Mouse (Mus musculus) heart, adult 8-10 months (tissue): ENCODE data around the gene Krt12. TPM values are rescaled to one million over a fixed set of nuclear protein-coding genes. Genes with fewer than 3 reads are reported as not detected.

Experiments used
- DNase-seq: peaks from one replicate; pipeline ENCODE4 v3.0.0; 2022; ENCODE audit warnings: low spot score
- total RNA-seq, 4 experiments: library from RNA; stranded (reverse); gene quantifications; 2 replicates each; pipeline ENCODE4 v1.2.4; 2022

Krt12 gene
- total RNA-seq, 4 experiments from 2014 or later = not detected

DNA sequence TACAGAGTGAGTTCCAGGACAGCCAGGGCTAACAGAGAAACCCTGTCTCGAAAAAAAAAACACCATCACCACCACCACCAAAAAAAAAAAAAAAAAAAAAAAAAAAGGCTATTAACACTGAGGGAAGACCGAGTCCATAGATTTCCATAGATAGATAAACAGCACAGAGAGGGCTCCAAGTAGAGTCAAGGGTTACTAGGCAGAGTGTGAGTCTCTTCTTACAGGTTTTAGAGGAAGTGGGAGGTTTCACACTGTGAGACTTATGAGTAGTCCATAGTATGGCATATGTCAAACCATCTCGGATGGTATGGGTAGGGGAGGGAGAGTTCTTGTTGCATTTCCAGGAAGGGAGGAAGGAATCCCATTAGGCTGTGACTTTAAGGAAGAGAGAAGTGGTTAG is 24.0 kb downstream of the Krt12 start:
- DNase-seq = no peak

DNA sequence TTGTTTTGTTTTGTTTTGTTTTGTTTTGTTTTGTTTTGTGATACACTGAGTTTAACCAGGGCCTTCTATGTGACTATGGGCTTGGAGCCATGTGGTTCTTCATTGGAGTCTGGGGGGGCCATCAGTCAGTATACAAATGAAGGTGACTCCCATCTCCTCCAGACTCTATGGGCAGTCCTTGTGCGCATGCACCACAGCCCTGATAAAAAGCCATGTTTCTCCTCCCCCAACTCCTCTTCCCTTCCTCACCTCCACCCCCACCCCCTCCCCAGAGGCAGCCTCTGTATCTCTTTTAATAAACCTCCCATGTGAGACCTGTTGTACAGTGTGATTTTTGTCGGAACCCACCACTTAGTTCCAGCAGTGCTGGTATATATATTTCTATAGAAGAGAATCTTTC is 25.4 kb downstream of the Krt12 start:
- DNase-seq = no peak

DNA sequence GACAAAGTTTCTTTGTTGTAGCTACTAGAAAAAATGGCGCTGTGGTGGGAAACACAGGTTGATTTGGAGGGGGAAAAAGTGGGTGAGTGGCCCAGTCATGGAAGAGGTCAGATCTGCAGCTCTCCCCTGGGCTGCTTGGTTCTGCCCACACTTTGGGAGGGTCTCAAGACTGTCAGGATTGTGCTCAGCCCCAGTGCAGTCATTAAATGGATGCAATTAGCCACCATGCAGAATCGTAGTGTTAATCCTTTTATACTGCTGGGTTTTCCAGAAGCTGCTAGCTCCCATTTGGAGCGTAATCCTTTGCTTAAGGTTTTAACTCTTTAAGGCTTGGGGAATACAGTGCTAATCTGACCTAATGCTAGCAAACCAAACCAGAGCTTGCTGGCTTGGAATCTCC is 26.0 kb downstream of the Krt12 start:
- no peak for DNase-seq

DNA sequence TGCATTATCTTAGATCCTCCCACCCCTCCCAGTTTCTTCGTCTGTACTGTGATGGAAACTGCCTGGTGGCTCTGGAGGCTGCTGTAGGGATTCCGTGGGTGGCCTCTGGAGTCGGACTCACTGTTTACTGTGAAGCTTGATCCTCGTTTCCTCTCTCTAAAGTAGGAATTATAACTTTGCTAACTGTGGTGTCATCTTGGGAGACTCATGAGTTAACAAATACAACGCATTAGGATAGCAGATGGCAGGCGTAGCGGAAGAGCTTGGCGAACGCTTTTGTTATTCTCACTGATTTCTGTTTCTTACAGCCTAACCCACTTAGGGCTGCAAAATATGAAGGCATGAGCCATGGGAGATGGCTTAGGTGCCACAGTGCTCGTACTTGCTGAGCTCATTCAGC is 29.6 kb downstream of the Krt12 start:
- no peak for DNase-seq

DNA sequence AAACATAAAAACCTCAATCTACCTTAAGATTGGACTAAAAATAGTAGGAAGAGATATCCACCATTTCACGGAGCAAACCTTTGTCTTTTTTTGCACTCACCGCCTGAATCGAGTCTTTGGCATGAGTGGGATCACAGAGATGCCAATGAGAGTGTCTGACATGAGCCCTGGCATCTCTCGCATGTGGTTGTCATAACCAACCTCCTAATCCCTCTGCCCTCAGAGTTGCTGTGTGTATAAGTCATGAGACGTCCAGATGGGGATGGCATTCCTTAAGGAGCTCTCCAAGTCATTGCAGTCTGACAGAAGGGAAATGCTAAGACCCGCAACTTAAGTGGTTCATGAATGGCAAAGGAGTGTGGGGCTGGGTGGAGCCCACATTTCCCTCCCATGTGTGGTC is 30.7 kb downstream of the Krt12 start:
- no peak for DNase-seq

DNA sequence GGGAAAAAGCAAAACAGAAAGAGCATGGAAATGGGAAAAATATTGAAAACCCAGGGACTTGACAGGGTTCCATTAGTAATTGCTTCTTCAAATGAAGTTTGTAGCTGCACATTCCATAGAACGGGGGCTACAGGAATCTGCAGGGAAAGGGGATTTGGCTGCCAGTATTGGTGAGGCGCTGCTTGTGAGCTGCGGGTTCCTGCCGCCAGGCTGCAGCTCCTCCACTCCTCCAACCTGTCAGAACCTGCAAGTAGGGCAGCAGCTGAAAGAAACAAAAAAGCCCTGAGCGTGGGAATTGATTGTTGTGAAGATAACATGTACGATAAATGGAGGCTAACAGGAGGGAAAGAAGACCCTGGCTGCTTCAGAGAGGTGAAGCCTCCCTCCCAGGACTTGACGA is 31.2 kb downstream of the Krt12 start:
- no peak for DNase-seq

DNA sequence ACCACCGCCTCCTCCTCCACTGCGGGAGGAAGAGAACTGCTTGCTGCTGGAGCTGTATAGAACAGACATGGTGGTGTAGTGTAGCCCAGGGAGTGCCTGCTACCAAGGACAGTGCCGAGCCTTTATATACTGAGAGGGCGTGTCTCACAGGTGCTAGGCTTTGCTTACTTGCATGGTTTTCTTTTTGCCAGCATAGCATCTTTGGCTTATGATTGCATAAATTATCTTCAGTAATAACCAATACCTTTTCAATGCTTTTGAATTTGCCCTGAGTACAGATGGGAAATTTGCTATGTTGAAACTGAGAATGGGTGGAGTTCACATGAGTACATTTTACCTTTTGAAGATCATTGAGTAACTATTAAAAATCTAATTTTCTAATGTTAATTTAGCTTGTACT is 32.8 kb downstream of the Krt12 start, which contains the start of gene Krt10:
Gene Krt10, minus strand, starts transcription at position 101 of the 400 bp plus-strand sequence.
- DNase-seq = no peak

DNA sequence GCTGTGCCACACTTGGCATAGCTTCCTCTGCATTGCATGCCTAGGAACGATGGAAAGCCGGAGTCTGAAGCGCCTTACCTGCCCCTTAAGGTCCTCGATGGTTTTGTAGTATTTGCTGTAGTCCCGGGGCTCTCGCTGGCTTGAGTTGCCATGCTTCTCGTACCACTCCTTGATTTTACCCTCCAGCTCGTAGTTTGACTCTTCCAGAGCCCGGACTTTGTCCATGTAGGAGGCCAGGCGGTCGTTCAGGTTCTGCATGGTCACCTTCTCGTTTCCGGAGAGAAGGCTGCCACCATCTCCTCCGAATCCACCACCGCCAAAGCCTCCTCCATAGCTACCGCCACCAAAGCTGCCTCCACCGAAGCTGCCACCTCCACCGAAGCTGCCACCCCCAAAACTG is 33.4 kb downstream of the Krt12 start:
- no peak for DNase-seq

DNA sequence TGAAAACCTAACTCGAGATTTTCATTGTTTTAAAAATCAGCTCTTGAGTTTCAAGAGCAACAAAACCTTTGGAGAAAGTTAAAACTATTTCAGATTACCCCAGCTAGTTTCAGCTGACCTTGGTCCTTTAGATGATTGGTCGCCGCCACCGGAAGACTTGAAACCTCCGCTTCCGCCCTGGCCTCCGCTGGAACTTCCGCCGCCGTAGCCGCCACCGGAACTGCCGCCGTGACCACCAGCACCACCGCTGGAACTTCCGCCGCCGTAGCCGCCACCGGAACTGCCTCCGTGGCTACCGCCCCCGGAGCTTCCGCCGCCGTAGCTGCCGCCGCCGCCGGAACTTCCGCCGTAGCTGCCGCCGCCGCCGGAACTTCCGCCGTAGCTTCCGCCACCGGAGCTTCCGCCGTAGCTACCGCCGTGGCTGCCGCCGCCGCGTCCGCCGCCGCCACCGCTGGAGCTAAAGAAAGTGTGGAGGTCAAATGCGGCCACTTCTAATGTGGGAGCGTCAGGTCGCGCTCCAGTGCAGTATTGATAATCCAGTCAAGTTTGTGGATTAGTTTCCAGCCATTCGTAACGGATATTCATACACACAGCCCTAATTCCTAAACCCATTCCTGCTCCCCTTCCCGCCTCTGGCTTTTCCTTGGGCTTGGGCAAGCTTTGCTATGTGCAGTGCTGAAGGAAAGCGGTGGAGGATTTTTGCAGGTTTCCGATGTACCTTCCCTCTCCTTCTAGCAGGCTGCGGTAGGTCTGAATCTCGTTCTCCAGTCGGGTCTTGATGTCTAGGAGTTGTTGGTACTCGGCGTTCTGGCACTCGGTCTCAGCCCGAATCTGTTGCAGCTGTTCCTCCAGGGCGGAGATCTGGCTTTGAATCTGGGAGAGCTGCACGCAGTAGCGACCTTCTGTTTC is 36.0 kb downstream of the Krt12 start:
- peak; percentile 91 for DNase-seq

DNA sequence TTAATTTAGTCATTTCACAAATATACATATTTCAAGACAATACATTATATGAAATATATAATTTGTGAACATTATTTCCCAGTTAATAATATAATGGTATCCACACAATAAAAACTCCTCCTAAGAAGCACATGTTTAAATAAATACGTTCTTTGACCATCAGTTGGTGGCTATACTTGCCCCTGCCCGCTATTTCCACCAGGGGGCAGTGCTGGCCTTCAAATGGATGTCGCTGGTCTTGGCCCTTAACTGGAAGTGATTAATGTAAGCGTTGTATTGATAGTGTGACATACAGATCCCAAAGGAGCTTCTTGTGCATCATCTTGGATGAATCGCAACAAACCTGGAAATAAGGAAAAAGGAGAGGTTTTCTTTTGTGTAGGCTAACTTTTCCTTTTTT is 42.5 kb downstream of the Krt12 start:
- peak; percentile 69 for DNase-seq

DNA sequence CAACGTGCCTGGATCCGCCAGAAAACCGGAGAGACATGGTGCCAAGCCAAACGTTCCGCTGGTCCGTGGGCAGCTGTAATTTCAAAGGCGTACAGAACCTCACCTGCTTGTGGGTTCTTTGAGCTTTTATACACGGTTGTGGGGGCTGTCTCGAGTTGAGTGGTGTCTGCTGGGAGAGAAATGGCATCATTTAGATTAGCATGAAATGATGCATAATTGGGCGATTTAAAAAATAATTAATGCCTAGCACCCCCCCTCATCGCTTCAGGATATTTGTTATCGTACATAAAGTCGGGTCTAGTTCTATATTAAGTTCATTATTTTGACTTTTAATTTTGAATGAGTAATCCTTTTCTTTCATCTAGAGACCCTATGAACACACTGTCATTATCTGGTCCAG is 47.3 kb downstream of the Krt12 start, which contains the start of gene Krt28:
Gene Krt28, minus strand, starts transcription at position 101 of the 400 bp plus-strand sequence.
- no peak for DNase-seq

DNA sequence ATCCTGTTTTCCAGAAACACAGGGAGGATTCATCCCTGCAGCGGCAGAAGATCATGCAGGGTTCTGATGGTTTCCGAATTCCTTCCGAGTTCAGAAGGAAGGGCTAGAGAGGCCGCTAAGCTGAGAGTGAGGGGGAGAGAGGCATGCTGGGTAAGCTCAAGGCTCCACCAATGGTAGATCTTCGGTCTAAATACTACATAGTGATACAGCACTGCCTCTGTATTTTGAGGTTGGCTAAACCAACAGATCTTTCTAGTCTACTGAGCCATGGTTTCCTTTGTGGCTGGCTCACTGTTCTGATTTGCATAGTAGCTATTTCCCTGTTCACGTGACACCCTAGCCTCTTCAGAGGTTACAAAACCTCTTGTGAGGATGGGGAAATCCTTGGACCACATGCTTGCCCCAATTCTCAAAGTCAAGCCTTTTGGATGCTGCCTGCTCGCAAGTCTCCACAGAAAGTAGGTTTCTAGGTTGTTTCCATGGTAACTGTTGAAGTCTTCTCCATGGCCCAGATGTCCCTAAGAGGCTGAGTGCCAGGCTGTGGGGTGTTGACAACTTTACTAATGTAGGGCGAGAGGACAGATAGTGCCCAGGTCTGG is 52.1 kb downstream of the Krt12 start:
- DNase-seq = no peak

DNA sequence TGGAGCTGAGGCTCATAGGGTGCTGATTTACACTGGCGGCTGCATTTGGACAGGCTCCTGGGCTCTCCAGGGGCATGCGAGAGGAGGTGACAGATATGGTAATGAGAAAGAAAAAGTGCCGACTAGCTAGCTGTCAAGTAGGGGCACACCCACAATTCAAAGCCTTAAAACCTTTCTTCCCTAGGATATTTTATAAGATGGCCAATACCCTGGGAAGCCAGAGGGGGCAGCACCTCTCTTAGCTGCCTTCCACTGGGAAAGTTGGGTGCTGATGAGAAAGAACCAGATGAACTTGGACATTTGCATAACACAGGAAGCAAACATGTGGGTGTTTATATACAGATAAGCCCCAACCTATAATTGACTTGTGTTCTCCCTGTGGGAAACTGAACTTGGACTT is 52.8 kb downstream of the Krt12 start:
- no peak for DNase-seq

DNA sequence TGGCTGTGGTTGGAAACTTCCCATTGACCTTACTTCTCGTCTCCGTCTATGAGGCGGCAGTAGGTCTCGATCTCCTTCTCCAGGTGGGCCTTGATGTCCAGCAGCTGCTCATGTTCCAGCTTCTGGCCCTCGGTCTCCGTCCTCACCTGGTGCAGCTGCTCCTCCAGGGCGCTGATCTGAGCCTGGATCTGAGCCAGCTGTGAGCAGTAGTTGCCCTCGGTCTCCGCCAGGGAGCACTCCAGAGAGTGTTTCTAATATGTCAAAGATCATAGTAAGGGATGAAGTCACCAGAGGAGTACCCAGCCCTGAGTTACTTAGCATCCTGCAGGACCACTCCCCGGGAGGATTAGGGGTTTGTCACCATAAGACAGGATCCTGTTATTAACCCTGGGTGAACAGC is 55.3 kb downstream of the Krt12 start:
- DNase-seq = no peak

Other genes starting within 250 kb of the Krt12 start
- gene Smarce1, start 191.2 kb downstream of the Krt12 start, total RNA-seq = 10 to 100 TPM; 34.8 to 44.8 (median 41.2) TPM
- gene Krt222, start 178.2 kb downstream of the Krt12 start, total RNA-seq = 10 to 100 TPM; 26.5 to 44.5 (median 31.0) TPM
- gene Krt24, start 137.0 kb downstream of the Krt12 start, total RNA-seq = not detected
- not detected for gene Krt25, start 99.3 kb downstream of the Krt12 start, total RNA-seq
- not detected for gene Krt26, start 84.3 kb downstream of the Krt12 start, total RNA-seq
- gene Krt27, start 71.2 kb downstream of the Krt12 start, total RNA-seq = not detected
- gene Krt28, start 47.4 kb downstream of the Krt12 start, total RNA-seq = not detected
- gene Krt10, start 32.9 kb downstream of the Krt12 start, total RNA-seq = 1 to 10 TPM; 3.3 to 5.8 (median 5.0) TPM
- not detected for gene Krt20, start 15.9 kb upstream of the Krt12 start, total RNA-seq
- gene Krt23, start 70.9 kb upstream of the Krt12 start, total RNA-seq = not detected
- not detected for gene Krt39, start 99.1 kb upstream of the Krt12 start, total RNA-seq
- gene Krt40, start 120.9 kb upstream of the Krt12 start, total RNA-seq = not detected
- gene Krtap3-3, start 128.6 kb upstream of the Krt12 start, total RNA-seq = not detected
- gene Krtap3-2, start 134.6 kb upstream of the Krt12 start, total RNA-seq = not detected
- gene Gm11939, start 137.2 kb upstream of the Krt12 start, total RNA-seq = not detected
- gene Krtap3-1, start 144.4 kb upstream of the Krt12 start, total RNA-seq = not detected
- gene Krtap1-5, start 158.8 kb upstream of the Krt12 start, total RNA-seq = not detected
- gene Krtap1-4, start 161.4 kb upstream of the Krt12 start, total RNA-seq = not detected
- not detected for gene Krtap1-3, start 169.1 kb upstream of the Krt12 start, total RNA-seq
- gene Krtap9-3, start 175.8 kb upstream of the Krt12 start, total RNA-seq = not detected
- not detected for gene Gm11938, start 181.0 kb upstream of the Krt12 start, total RNA-seq
- not detected for gene Gm11937, start 187.9 kb upstream of the Krt12 start, total RNA-seq
- not detected for gene Krtap2-4, start 192.6 kb upstream of the Krt12 start, total RNA-seq
- gene Gm11562, start 198.2 kb upstream of the Krt12 start, total RNA-seq = not detected
- not detected for gene Krtap4-1, start 206.0 kb upstream of the Krt12 start, total RNA-seq
- gene Krtap4-2, start 212.8 kb upstream of the Krt12 start, total RNA-seq = not detected
- gene Krtap4-7, start 221.8 kb upstream of the Krt12 start, total RNA-seq = not detected
- gene Gm11555, start 228.0 kb upstream of the Krt12 start, total RNA-seq = not detected
- not detected for gene Gm11563, start 236.7 kb upstream of the Krt12 start, total RNA-seq
- gene Krtap4-6, start 243.7 kb upstream of the Krt12 start, total RNA-seq = not detected